Mouse (Mus musculus): ENCODE measurements at regions not wholly inside any gene's neighbourhood (a gene's known extent, or its start where the extent isn't known, plus 50 kb on each side); places are given as distances from the start of the nearest gene placed in this dataset.

DNA sequence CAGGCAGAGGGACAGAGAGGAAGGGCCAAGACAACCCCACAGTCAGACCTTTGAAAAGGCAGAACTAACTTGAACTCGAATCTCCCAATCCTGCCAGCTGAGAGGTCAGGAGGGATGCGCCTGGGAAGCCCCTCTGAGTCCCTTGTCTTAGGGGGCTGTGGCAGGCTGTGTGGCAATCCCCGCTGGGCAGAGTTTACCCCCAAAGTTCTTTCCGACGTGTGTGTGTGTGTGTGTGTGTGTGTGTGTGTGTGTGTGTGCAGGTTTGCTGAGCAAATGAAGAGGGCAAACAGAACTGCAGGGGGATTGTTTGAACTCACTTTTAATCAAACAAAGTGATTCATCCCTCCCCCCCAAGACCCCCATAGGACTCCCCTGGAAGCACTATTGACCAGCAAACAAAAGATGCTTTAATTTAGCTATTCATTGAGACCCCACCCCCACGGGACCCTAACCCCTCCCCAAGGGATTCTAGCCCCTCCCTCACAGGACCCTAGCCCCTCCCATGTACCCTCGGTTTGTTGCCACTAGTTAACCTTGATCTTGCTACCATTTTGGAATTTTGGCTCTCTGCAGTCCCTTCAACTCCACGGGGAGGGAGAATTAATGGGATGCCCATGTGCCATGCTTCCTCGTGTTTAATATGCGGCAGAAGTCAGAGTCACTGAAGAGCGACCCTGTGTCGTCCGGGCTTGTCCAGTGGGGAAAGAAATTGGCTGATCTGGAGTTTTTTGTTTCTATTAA lies 143.4 kb upstream of the Gli2 start:
- no peak for DNase-seq (ENCODE audit: low spot score in 2 of 2)

- DNase-seq (ENCODE audit: low spot score in 2 of 2) = no peak
Measured at GRCm38 (mm10) chr1:119194533-119194932, 141.1 kb upstream of the Gli2 start.

- no peak for DNase-seq (ENCODE audit: low spot score in 2 of 2)
Measured at GRCm38 (mm10) chr1:119191177-119191576, 137.8 kb upstream of the Gli2 start.

GRCm38 (mm10) chr1:119189461-119190066 lies 136.1 kb upstream of the Gli2 start:
- DNase-seq (ENCODE audit: low spot score in 2 of 2) = no peak

GRCm38 (mm10) chr1:119187301-119187700 lies 133.9 kb upstream of the Gli2 start:
- no peak for DNase-seq (ENCODE audit: low spot score in 2 of 2)

DNA sequence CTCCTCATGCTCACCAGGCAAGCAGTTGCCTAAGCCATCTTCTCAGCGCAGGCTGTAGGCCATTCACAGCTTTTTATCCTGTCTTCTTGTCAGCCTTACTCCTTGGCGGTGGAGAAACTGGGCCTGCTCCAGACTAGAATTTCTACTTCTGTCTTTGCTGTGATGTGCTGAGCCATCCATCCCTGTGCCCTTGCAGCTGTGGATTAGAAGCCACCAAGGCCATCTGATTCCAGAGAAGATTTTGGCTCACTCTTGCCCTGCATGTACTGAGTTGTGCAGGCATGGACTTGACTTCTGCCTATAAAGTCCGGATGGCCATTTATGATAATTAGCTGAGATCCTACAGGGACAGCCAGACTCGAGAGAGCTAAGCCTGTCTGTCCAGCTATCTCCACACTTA lies 133.4 kb upstream of the Gli2 start:
- no peak for DNase-seq (ENCODE audit: low spot score in 2 of 2)

GRCm38 (mm10) chr1:119183558-119184270 lies 130.3 kb upstream of the Gli2 start:
- DNase-seq (ENCODE audit: low spot score in 2 of 2) = no peak

GRCm38 (mm10) chr1:119173030-119173756 lies 119.8 kb upstream of the Gli2 start:
- no peak for DNase-seq (ENCODE audit: low spot score in 2 of 2)

DNA sequence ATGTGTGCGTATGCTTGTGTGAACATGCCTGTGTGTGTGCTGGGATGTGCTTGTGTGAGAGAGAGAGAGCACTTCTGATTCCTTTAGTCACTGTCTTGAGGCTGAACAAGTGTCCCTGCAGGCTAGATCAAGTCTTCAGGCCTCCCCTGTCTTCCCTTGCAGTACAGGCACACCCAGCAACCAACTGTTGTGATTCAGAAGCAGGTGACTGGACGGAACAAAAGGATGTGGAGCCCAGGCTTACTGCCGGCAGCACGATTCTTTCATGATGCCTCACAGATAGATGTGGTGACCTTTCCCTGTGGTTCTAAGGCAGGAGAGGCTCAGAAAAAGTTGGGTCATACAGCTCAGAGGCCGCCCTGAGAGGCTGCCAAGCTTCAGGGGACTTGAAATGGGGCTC lies 114.0 kb upstream of the Gli2 start:
- no peak for DNase-seq (ENCODE audit: low spot score in 2 of 2)

DNA sequence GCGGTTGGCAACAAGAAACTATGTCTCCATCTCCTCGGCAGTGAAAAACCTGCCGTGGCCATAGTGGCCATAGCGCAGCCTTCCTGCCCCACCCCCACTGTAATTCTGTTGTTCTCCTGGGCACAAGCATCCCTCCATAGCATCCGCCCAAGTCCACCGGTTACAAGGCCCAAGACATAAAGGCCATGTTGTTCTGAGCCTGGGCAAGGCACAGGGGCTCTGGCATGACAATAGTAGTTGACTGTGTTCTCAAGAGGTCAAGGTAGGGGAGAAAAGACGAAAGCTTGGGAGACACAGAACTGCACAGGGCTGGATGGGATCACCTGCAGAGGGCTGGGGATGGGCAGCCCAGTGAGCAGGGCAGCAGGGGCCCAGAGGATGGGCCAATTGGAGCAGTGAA lies 112.9 kb upstream of the Gli2 start:
- no peak for DNase-seq (ENCODE audit: low spot score in 2 of 2)

- no peak for DNase-seq (ENCODE audit: low spot score in 2 of 2)
Measured at GRCm38 (mm10) chr1:119164811-119165210, 111.4 kb upstream of the Gli2 start.

GRCm38 (mm10) chr1:119163846-119164245 lies 110.4 kb upstream of the Gli2 start:
- DNase-seq (ENCODE audit: low spot score in 2 of 2) = no peak

- no peak for DNase-seq (ENCODE audit: low spot score in 2 of 2)
Measured at GRCm38 (mm10) chr1:119163114-119163740, 109.8 kb upstream of the Gli2 start.

DNA sequence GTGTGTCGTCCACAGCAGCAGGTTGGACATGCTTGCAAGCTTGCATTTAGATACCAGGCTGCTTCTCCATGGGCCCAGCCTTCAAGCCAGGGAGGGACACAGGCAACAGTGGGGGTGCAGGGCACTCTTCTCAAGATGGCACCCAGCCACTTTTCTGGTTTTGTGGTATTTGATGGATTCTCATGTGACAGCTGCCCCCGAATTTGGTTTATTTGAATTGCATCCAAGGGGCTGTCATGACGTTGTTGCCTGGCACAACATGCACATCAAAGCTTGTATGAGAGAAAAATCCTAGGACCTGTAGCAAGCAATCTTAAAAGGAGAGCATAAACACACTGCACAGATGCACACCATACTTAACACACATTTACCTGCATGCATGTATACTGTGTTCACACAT lies 108.3 kb upstream of the Gli2 start:
- DNase-seq (ENCODE audit: low spot score in 2 of 2) = no peak

DNA sequence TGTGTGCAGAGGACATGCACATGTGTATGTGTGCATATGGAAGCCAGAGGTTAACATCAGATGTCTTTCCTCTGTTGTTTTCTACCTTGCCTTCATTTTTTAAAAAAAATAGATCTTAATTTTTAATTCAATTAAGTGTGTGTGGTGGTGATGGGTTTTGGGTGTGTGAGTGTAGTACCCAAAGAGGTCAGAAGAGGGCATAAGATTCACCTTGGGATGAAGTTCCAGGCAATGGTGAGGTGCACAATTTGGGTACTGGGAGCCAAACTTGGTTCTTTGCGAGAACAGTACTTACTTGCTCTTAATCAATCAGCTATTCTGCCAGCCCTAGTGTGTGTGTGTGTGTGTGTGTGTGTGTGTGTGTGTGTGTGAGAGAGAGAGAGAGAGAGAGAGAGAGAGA lies 106.9 kb upstream of the Gli2 start:
- no peak for DNase-seq (ENCODE audit: low spot score in 2 of 2)

DNA sequence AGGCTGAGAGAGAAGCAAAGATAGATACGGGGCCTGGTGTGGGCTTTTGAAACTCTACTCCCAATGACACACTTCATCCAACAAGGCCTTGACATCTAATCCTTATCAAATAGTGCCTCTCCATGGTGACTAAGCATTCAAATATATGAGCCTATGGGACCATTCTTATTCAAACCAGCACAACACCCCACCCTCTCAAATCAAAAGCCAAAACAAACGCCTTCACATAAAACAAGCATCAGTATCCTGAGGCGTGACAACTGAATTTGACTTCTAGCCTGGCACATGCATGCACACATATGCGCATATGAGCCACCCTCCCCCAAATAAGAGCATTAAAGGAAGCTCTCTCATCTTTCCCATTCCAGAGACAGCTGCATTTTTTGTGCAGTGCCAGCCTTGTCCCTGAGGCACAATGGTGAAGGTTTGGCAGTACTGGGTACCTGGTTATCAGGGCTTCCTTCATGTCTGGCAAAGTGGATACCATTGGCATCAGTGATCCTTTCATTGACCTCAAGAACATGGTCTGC lies 103.8 kb upstream of the Gli2 start:
- no peak for DNase-seq (ENCODE audit: low spot score in 2 of 2)

DNA sequence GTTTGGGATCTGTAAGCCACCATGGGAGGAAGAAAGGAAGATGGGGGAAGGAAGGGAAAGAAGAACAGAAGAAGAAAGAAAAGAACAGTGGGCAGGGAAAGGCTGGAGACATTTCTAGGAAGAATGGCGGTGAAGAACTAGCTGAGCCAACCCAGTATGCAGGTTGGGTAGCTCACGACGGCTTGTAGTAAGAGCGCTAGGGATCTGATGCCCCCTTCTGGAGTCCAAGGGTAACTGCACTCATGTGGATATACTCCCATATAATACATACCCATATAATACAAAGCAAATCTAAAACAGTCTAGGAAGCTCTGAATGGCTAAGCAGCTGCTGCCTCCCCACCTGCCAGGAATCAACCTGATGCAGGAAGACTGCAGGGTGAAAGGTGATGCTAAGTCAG lies 100.2 kb upstream of the Gli2 start:
- DNase-seq (ENCODE audit: low spot score in 2 of 2) = no peak

DNA sequence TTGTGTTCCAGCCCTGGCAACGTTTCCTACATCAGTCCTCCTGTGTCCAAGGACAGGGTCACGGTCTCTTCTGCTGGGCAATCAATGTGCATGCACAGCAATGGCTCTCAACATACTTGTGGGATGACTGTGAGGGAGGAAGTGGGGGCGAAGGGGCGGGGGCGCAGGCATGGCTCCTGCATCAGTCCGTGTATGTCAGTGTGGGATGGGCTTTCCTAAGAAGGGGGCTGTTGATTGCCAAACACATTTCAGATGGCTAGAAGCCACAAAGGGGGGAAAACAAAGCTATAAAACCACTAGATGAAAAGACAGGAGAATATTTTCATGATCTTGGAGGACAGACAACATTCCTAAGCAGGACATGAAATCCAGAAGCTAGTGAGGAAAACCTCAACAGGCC lies 99.4 kb upstream of the Gli2 start:
- DNase-seq (ENCODE audit: low spot score in 2 of 2) = peak in 1 of 2 experiments; percentile 7

GRCm38 (mm10) chr1:119147506-119147905 lies 94.1 kb upstream of the Gli2 start:
- DNase-seq (ENCODE audit: low spot score in 2 of 2) = no peak

DNA sequence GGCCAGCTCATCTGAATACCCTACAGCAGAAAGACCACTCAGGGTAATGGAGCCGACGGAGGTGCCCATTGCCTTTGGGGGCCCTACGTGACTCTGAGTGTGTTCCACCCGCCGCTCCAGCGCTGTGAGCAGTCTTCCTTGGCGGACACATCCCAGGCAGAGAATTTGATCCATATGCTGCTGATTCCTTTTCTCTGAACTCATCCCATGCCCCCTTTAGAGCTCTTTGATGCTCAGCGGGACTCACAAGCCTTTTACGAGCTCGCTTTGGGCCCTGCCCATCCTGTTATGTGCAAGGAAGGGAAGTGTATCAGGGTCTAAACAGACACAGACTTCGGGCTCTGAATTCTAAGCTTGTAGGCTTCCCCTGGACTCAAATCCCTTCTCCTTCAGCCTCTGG lies 90.4 kb upstream of the Gli2 start:
- no peak for DNase-seq (ENCODE audit: low spot score in 2 of 2)

GRCm38 (mm10) chr1:119129039-119129438 lies 75.6 kb upstream of the Gli2 start:
- DNase-seq (ENCODE audit: low spot score in 2 of 2) = no peak
